Mouse (Mus musculus): ENCODE data around the gene Mkrn2. TPM values are rescaled to one million over a fixed set of nuclear protein-coding genes. Genes with fewer than 3 reads are reported as not detected.

Mkrn2 gene
- total and polyA plus RNA-seq, 2 experiments from 2014 or later = 25.4 to 43.7 TPM

GRCm38 (mm10) chr6:115651719-115652118 is 50.0 kb downstream of the Mkrn2 start:
- Histone ChIP-seq H3K4me2 (ENCODE audit: low read depth) (no peak overlapping the region), H3K36me3 (ENCODE audit: insufficient read depth) (no peaks in the 10 kb centered on the region), H3K4me1 (ENCODE audit: insufficient read depth) (0 out of 2 replicates have a peak, but pooled peaks cover 4% of the 10 kb centered on the region), H3K9ac (no peak overlapping the region), H3K27me3 (ENCODE audit: insufficient read depth, low read length) (no peaks in the 10 kb centered on the region), H3K4me3 (ENCODE audit: low read depth, low read length) (no peak overlapping the region), H3K27ac (ENCODE audit: low read depth, low read length) (no peak overlapping the region), H3K9me3 (ENCODE audit: low read length) (no peaks in the 10 kb centered on the region)
- TF ChIP-seq CTCF (IDR thresholded peaks at IDR 0.05; ENCODE audit: low read depth) = no peak
- DNase-seq (no peak), ATAC-seq (no peak)

GRCm38 (mm10) chr6:115653939-115654338 is 52.2 kb downstream of the Mkrn2 start:
- Histone ChIP-seq H3K27ac (ENCODE audit: low read depth, low read length) (no peak overlapping the region), H3K36me3 (ENCODE audit: insufficient read depth) (no peaks in the 10 kb centered on the region), H3K9me3 (ENCODE audit: low read length) (no peaks in the 10 kb centered on the region), H3K4me1 (ENCODE audit: insufficient read depth) (no peaks in the 10 kb centered on the region), H3K4me2 (ENCODE audit: low read depth) (no peak overlapping the region), H3K4me3 (ENCODE audit: low read depth, low read length) (no peak overlapping the region), H3K27me3 (ENCODE audit: insufficient read depth, low read length) (no peaks in the 10 kb centered on the region), H3K9ac (no peak overlapping the region)
- 52% methylated on average over 2 of the region's 2 CpGs for WGBS
- DNase-seq = no peak
- TF ChIP-seq CTCF (IDR thresholded peaks at IDR 0.05; ENCODE audit: low read depth) = no peak
- no peak for ATAC-seq

GRCm38 (mm10) chr6:115658802-115659201 is 57.1 kb downstream of the Mkrn2 start:
- H3K27me3 ChIP-seq (ENCODE audit: insufficient read depth, low read length) = no peaks in the 10 kb centered on the region
- no peak for ATAC-seq
- H3K4me3 ChIP-seq (ENCODE audit: low read depth, low read length) = no peak overlapping the region
- no peak overlapping the region for H3K4me2 ChIP-seq (ENCODE audit: low read depth)
- H3K9me3 ChIP-seq (ENCODE audit: low read length) = no peaks in the 10 kb centered on the region
- no peak overlapping the region for H3K27ac ChIP-seq (ENCODE audit: low read depth, low read length)
- no peaks in the 10 kb centered on the region for H3K36me3 ChIP-seq (ENCODE audit: insufficient read depth)
- no peak for TF ChIP-seq CTCF (IDR thresholded peaks at IDR 0.05; ENCODE audit: low read depth)
- DNase-seq = no peak
- no peak overlapping the region for H3K9ac ChIP-seq
- H3K4me1 ChIP-seq (ENCODE audit: insufficient read depth) = no peaks in the 10 kb centered on the region

GRCm38 (mm10) chr6:115664268-115664667 is 62.6 kb downstream of the Mkrn2 start:
- no peak overlapping the region for H3K4me2 ChIP-seq (ENCODE audit: low read depth)
- no peak overlapping the region for H3K27ac ChIP-seq (ENCODE audit: low read depth, low read length)
- ATAC-seq (no peak), DNase-seq (no peak)
- no peaks in the 10 kb centered on the region; the same call in 1 of the 2 replicates for H3K4me1 ChIP-seq (ENCODE audit: insufficient read depth)
- TF ChIP-seq CTCF (IDR thresholded peaks at IDR 0.05; ENCODE audit: low read depth) = no peak
- H3K4me3 ChIP-seq (ENCODE audit: low read depth, low read length) = no peak overlapping the region
- WGBS = 96% methylated on average over 3 of the region's 3 CpGs
- no peaks in the 10 kb centered on the region; the same call in 1 of the 2 replicates for H3K36me3 ChIP-seq (ENCODE audit: insufficient read depth)
- no peaks in the 10 kb centered on the region for H3K27me3 ChIP-seq (ENCODE audit: insufficient read depth, low read length)
- H3K9ac ChIP-seq = no peak overlapping the region
- H3K9me3 ChIP-seq (ENCODE audit: low read length) = no peaks in the 10 kb centered on the region

GRCm38 (mm10) chr6:115666641-115667040 is 64.9 kb downstream of the Mkrn2 start:
- Histone ChIP-seq H3K27me3 (ENCODE audit: insufficient read depth, low read length) (no peaks in the 10 kb centered on the region), H3K4me2 (ENCODE audit: low read depth) (no peak overlapping the region), H3K27ac (ENCODE audit: low read depth, low read length) (no peak overlapping the region), H3K9ac (no peak overlapping the region), H3K36me3 (ENCODE audit: insufficient read depth) (no peaks in the 10 kb centered on the region; the same call in 1 of the 2 replicates), H3K4me1 (ENCODE audit: insufficient read depth) (no peaks in the 10 kb centered on the region; the same call in 1 of the 2 replicates), H3K4me3 (ENCODE audit: low read depth, low read length) (no peak overlapping the region), H3K9me3 (ENCODE audit: low read length) (no peaks in the 10 kb centered on the region)
- no peak for TF ChIP-seq CTCF (IDR thresholded peaks at IDR 0.05; ENCODE audit: low read depth)
- DNase-seq (no peak), ATAC-seq (no peak)
- 84% methylated on average over 4 of the region's 4 CpGs for WGBS

Other genes with a start within 250 kb of the Mkrn2 start
- 0.52 and 0.77 TPM in 2 replicates for gene Pparg, start 241.0 kb upstream of the Mkrn2 start, total RNA-seq (2014; rRNA removed)
- gene Pparg, start 241.0 kb upstream of the Mkrn2 start, polyA plus RNA-seq (2015; fragmentation: Nextera tagmentation; extraction: Ambion mirVana) = 0.13 and 0.30 TPM in 2 replicates
- gene Tsen2, start 57.2 kb upstream of the Mkrn2 start, total RNA-seq (2014; rRNA removed) = 31.5 and 33.7 TPM in 2 replicates
- 34.4 and 35.6 TPM in 2 replicates for gene Tsen2, start 57.2 kb upstream of the Mkrn2 start, polyA plus RNA-seq (2015; fragmentation: Nextera tagmentation; extraction: Ambion mirVana)
- gene Mkrn2os, start 9.3 kb upstream of the Mkrn2 start, total RNA-seq (2014; rRNA removed) = 0.38 TPM in 1 of 2 replicates, not detected in the other
- 0.34 and 0.35 TPM in 2 replicates for gene Mkrn2os, start 9.3 kb upstream of the Mkrn2 start, polyA plus RNA-seq (2015; fragmentation: Nextera tagmentation; extraction: Ambion mirVana)
- 225 and 226 TPM in 2 replicates for gene Raf1, start 74.7 kb downstream of the Mkrn2 start, total RNA-seq (2014; rRNA removed)
- 94.9 and 105 TPM in 2 replicates for gene Raf1, start 74.7 kb downstream of the Mkrn2 start, polyA plus RNA-seq (2015; fragmentation: Nextera tagmentation; extraction: Ambion mirVana)
- gene Tmem40, start 160.5 kb downstream of the Mkrn2 start, total RNA-seq (2014; rRNA removed) = 0.38 and 1.4 TPM in 2 replicates
- 0.73 and 1.1 TPM in 2 replicates for gene Tmem40, start 160.5 kb downstream of the Mkrn2 start, polyA plus RNA-seq (2015; fragmentation: Nextera tagmentation; extraction: Ambion mirVana)
- 5.2 and 6.6 TPM in 2 replicates for gene Cand2, start 172.6 kb downstream of the Mkrn2 start, total RNA-seq (2014; rRNA removed)
- 2.9 and 4.2 TPM in 2 replicates for gene Cand2, start 172.6 kb downstream of the Mkrn2 start, polyA plus RNA-seq (2015; fragmentation: Nextera tagmentation; extraction: Ambion mirVana)
- 1,524 and 2,855 TPM in 2 replicates for gene Rpl32, start 206.8 kb downstream of the Mkrn2 start, total RNA-seq (2014; rRNA removed)
- 1,212 and 1,517 TPM in 2 replicates for gene Rpl32, start 206.8 kb downstream of the Mkrn2 start, polyA plus RNA-seq (2015; fragmentation: Nextera tagmentation; extraction: Ambion mirVana)
- gene Efcab12, start 236.5 kb downstream of the Mkrn2 start, total RNA-seq (2014; rRNA removed) = 2.4 and 4.4 TPM in 2 replicates
- 1.4 and 1.7 TPM in 2 replicates for gene Efcab12, start 236.5 kb downstream of the Mkrn2 start, polyA plus RNA-seq (2015; fragmentation: Nextera tagmentation; extraction: Ambion mirVana)